Mouse (Mus musculus): Measurements from ENCODE around the gene Itpr3. TPM values are rescaled to one million over a fixed set of nuclear protein-coding genes. Genes with fewer than 3 reads are reported as not detected.

Gene Itpr3
- polyA plus RNA-seq, 1 experiment from 2014 or later = 0.73 TPM

DNA sequence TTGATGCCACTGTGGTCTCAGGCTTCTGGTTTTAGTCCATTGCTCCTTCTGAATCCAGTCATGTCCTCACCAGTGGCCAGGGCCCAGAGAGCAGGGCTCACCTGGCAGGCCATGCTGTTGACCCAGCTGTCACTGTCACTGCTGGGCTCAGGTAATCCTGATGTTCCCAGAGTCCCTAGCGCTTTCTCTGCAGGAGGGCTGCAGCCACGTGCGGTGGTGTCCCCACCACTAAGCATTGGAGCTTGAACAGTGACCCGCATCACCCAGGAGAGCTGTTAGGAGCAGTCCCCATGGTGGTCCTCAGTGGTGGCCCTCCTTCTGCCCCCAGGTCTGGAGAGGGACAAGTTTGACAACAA is 62.4 kb downstream of the Itpr3 start:
- Histone ChIP-seq H3K36me3 (ENCODE audit: control insufficient read depth, insufficient read depth) (no peaks in the 10 kb centered on the region), H3K27ac (ENCODE audit: low read length) (no peak overlapping the region), H3K4me3 (replicated peaks; ENCODE audit: low read length) (no peak overlapping the region), H3K4me1 (replicated peaks; ENCODE audit: control insufficient read depth, insufficient read depth, low read length) (peaks cover 17% of the 10 kb centered on the region), H3K9me3 (ENCODE audit: control insufficient read depth, low read length) (no peaks in the 10 kb centered on the region), H3K9ac (replicated peaks; ENCODE audit: low read depth, low read length) (no peak overlapping the region), H3K4me2 (ENCODE audit: low read length) (no peak overlapping the region), H3K27me3 (replicated peaks; ENCODE audit: control insufficient read depth, insufficient read depth, low read length) (no peaks in the 10 kb centered on the region)
- ATAC-seq = no peak
- 62% methylated on average over 4 of the region's 4 CpGs for WGBS

DNA sequence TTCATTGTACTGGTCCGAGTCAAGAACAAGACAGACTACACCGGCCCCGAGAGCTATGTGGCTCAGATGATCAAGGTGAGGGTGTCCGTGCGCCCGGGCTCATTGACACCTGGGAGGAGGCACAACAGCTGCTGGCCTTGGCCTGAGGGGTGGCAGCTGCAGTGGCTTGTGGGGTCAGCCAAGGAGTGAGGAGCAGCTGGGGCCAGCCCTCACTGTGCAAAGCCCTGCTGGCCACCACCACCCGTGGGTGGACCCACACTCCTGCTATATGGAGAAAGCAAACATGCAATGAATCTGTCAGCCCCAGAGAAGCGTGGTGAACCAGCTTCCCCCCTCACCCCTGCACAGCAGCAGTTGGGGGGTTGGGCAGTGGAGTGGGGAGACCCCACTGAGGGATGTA is 62.9 kb downstream of the Itpr3 start:
- Histone ChIP-seq H3K27ac (ENCODE audit: low read length) (0 out of 2 replicates have a peak overlapping the region, but pooled peaks have one; percentile 17), H3K4me1 (replicated peaks; ENCODE audit: control insufficient read depth, insufficient read depth, low read length) (peaks cover 17% of the 10 kb centered on the region), H3K27me3 (replicated peaks; ENCODE audit: control insufficient read depth, insufficient read depth, low read length) (no peaks in the 10 kb centered on the region), H3K36me3 (ENCODE audit: control insufficient read depth, insufficient read depth) (no peaks in the 10 kb centered on the region), H3K4me2 (ENCODE audit: low read length) (no peak overlapping the region), H3K9ac (replicated peaks; ENCODE audit: low read depth, low read length) (no peak overlapping the region), H3K9me3 (ENCODE audit: control insufficient read depth, low read length) (no peaks in the 10 kb centered on the region), H3K4me3 (replicated peaks; ENCODE audit: low read length) (no peak overlapping the region)
- peak; percentile 11; the same call in 1 of the 2 replicates for ATAC-seq
- WGBS = 62% methylated on average over 8 of the region's 8 CpGs

DNA sequence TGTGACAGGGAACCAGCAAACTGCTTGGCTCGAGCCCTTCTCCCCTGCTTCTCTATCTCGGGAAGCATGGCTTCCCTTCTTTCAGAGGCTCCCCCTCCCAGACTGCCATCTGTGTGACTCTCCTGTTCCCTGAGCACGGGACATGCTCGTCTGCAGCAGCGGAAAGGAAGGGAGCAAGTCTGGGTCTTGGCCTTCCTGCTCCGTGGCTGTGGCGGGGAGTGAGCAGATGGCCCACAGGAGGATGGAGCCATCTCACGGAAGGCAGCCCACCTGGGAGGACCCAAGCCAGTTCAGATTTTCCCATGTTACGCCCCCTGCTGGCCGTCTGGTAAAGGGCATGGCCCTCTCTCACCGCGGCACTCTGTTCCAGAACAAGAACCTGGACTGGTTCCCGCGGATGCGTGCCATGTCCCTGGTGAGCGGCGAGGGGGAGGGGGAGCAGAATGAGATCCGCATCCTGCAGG is 63.5 kb downstream of the Itpr3 start:
- 7% methylated on average over 18 of the region's 18 CpGs for WGBS
- ATAC-seq = peak; percentile 74
- H3K4me2 ChIP-seq (ENCODE audit: low read length) = peak overlapping the region; percentile 34

DNA sequence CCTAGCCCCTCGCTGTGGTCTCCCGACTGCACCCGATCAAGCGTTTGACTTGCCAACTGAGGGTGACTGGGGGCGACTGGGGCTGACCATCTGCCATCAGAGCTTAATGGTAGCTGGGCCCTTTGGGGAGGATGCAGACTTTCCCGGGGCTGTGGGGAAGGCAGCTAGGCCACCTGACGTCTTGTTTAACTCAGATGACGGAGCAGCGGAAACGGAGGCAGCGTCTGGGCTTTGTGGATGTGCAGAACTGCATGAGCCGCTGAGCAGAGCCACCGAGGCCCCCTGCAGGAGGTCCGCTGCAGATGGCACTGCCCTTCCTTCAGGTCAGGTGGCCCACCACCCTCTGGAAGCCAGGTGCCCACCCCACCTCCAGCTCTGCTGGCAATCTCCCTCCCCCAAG is 64.2 kb downstream of the Itpr3 start:
- no peaks in the 10 kb centered on the region for H3K9me3 ChIP-seq (ENCODE audit: control insufficient read depth, low read length)
- no peaks in the 10 kb centered on the region for H3K27me3 ChIP-seq (replicated peaks; ENCODE audit: control insufficient read depth, insufficient read depth, low read length)
- no peak overlapping the region for H3K27ac ChIP-seq (ENCODE audit: low read length)
- H3K9ac ChIP-seq (replicated peaks; ENCODE audit: low read depth, low read length) = peak overlapping the region; percentile 33; the same call in 1 of the 2 replicates
- H3K36me3 ChIP-seq (ENCODE audit: control insufficient read depth, insufficient read depth) = no peaks in the 10 kb centered on the region
- H3K4me3 ChIP-seq (replicated peaks; ENCODE audit: low read length) = no peak overlapping the region
- ATAC-seq = no peak
- H3K4me2 ChIP-seq (ENCODE audit: low read length) = no peak overlapping the region
- peaks cover 17% of the 10 kb centered on the region for H3K4me1 ChIP-seq (replicated peaks; ENCODE audit: control insufficient read depth, insufficient read depth, low read length)
- WGBS = 35% methylated on average over 14 of the region's 14 CpGs

More for the DNA sequence above, 63.5 kb downstream of the Itpr3 start:
- Histone ChIP-seq H3K4me3 (replicated peaks; ENCODE audit: low read length) (no peak overlapping the region), H3K9ac (replicated peaks; ENCODE audit: low read depth, low read length) (no peak overlapping the region; the same call in 1 of the 2 replicates), H3K4me1 (replicated peaks; ENCODE audit: control insufficient read depth, insufficient read depth, low read length) (peaks cover 17% of the 10 kb centered on the region), H3K27me3 (replicated peaks; ENCODE audit: control insufficient read depth, insufficient read depth, low read length) (no peaks in the 10 kb centered on the region), H3K27ac (ENCODE audit: low read length) (0 out of 2 replicates have a peak overlapping the region, but pooled peaks have one; percentile 51), H3K9me3 (ENCODE audit: control insufficient read depth, low read length) (no peaks in the 10 kb centered on the region), H3K36me3 (ENCODE audit: control insufficient read depth, insufficient read depth) (no peaks in the 10 kb centered on the region)

DNA sequence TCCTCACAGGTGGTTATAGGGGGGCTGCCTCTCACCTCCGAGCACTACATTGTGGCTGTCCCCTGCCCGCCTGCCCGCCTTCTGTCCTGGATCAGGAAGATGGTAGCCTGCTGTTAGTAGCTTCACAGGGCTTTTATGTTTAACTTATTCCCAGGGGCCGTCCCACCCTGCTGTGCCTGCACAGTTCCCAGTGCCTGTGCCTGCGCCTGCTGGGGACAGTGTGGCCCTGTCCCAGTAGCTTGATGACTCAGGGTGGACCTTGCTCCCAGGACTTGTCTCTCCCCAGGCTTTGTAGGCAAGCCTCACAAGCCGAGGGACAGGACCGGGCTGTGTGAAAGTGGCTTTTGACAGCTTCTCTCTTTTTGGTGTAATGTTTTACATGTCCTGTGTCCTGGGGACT is 64.7 kb downstream of the Itpr3 start:
- Histone ChIP-seq H3K9ac (replicated peaks; ENCODE audit: low read depth, low read length) (no peak overlapping the region), H3K4me2 (ENCODE audit: low read length) (no peak overlapping the region)

DNA sequence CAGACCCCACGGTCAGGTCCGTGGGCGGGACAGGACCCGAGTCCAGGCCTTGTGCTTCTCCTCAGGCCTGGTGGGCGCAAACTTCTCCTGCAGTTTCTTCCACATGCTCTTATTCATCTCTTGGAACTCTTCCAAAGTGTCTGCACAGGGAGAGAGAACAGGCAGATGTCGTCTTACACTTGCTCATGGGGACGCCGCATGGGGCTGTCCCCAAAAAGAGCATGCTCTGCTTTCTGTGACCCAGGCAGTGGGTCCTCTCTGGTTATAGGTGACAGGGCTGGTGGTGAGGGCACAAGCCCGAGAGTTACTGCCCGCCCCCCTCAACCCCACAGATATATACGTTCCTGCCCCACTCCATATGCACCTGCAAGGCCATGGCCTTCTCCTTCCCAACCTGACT is 65.6 kb downstream of the Itpr3 start:
- Histone ChIP-seq H3K27ac (ENCODE audit: low read length) (no peak overlapping the region), H3K27me3 (replicated peaks; ENCODE audit: control insufficient read depth, insufficient read depth, low read length) (no peaks in the 10 kb centered on the region), H3K4me3 (replicated peaks; ENCODE audit: low read length) (no peak overlapping the region), H3K4me1 (replicated peaks; ENCODE audit: control insufficient read depth, insufficient read depth, low read length) (peaks cover 17% of the 10 kb centered on the region), H3K4me2 (ENCODE audit: low read length) (no peak overlapping the region), H3K9ac (replicated peaks; ENCODE audit: low read depth, low read length) (no peak overlapping the region), H3K9me3 (ENCODE audit: control insufficient read depth, low read length) (no peaks in the 10 kb centered on the region), H3K36me3 (ENCODE audit: control insufficient read depth, insufficient read depth) (no peaks in the 10 kb centered on the region)
- WGBS = 79% methylated on average over 11 of the region's 11 CpGs
- no peak for ATAC-seq

More for the DNA sequence above, 64.7 kb downstream of the Itpr3 start:
- no peak overlapping the region for H3K27ac ChIP-seq (ENCODE audit: low read length)
- no peaks in the 10 kb centered on the region for H3K27me3 ChIP-seq (replicated peaks; ENCODE audit: control insufficient read depth, insufficient read depth, low read length)
- H3K4me3 ChIP-seq (replicated peaks; ENCODE audit: low read length) = no peak overlapping the region
- H3K4me1 ChIP-seq (replicated peaks; ENCODE audit: control insufficient read depth, insufficient read depth, low read length) = peaks cover 17% of the 10 kb centered on the region
- H3K9me3 ChIP-seq (ENCODE audit: control insufficient read depth, low read length) = no peaks in the 10 kb centered on the region
- WGBS = 71% methylated on average over 7 of the region's 7 CpGs
- ATAC-seq = no peak
- no peaks in the 10 kb centered on the region for H3K36me3 ChIP-seq (ENCODE audit: control insufficient read depth, insufficient read depth)

DNA sequence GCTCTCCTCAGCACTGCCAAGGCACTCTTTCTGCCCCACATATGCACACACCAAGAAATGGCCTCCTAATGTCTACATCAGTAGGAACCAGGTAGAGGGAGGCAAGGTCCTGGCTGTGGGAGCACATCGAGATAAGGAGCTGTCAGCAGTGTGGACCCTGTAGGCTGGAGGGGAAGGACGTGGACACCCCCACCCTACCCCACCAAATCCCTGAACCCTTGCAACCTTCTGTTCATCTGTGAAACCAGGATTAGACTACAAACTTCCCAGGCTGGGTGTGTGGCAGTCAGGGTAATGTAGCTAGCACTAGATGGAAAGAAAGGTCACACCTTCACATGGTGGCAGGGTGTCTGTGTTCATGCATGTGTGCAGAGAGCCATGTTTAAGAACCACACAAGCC is 66.0 kb downstream of the Itpr3 start:
- H3K9ac ChIP-seq (replicated peaks; ENCODE audit: low read depth, low read length) = no peak overlapping the region
- H3K9me3 ChIP-seq (ENCODE audit: control insufficient read depth, low read length) = no peaks in the 10 kb centered on the region
- H3K4me1 ChIP-seq (replicated peaks; ENCODE audit: control insufficient read depth, insufficient read depth, low read length) = peaks cover 17% of the 10 kb centered on the region
- H3K36me3 ChIP-seq (ENCODE audit: control insufficient read depth, insufficient read depth) = no peaks in the 10 kb centered on the region
- no peak overlapping the region for H3K4me3 ChIP-seq (replicated peaks; ENCODE audit: low read length)
- 96% methylated on average over 2 of the region's 2 CpGs for WGBS
- no peak for ATAC-seq
- no peaks in the 10 kb centered on the region for H3K27me3 ChIP-seq (replicated peaks; ENCODE audit: control insufficient read depth, insufficient read depth, low read length)
- H3K27ac ChIP-seq (ENCODE audit: low read length) = no peak overlapping the region
- no peak overlapping the region for H3K4me2 ChIP-seq (ENCODE audit: low read length)

DNA sequence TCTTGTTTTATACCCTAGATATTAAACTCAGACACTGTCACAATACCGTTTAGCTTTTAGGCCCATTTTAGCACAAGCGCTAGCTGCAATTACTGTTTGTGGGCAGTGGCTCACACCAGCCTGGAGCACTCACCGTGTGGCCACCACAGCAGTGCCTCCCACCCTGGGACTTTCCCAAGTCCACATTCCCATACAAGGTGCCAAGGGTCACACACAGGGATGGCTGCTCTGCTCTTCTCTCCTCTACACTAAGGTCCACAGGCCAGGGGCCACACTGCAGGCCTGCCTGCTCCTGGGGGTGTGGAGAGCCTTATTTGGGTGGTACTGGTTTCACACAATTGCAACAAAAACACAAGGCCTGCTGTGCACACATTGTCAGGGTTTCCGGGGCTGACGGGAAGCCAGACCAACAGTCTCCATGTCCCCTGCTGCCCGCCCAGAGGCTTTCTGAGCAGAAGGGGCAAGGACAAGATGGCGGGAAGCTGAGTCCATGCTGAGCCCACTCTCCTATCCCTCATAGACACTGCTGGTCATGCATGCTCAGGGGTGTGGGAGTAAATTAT is 66.8 kb downstream of the Itpr3 start:
- Histone ChIP-seq H3K9ac (replicated peaks; ENCODE audit: low read depth, low read length) (no peak overlapping the region), H3K4me3 (replicated peaks; ENCODE audit: low read length) (no peak overlapping the region), H3K36me3 (ENCODE audit: control insufficient read depth, insufficient read depth) (no peaks in the 10 kb centered on the region), H3K9me3 (ENCODE audit: control insufficient read depth, low read length) (no peaks in the 10 kb centered on the region), H3K27ac (ENCODE audit: low read length) (no peak overlapping the region), H3K4me2 (ENCODE audit: low read length) (no peak overlapping the region), H3K27me3 (replicated peaks; ENCODE audit: control insufficient read depth, insufficient read depth, low read length) (no peaks in the 10 kb centered on the region), H3K4me1 (replicated peaks; ENCODE audit: control insufficient read depth, insufficient read depth, low read length) (peaks cover 18% of the 10 kb centered on the region)
- ATAC-seq = no peak
- WGBS = 87% methylated on average over 7 of the region's 7 CpGs

DNA sequence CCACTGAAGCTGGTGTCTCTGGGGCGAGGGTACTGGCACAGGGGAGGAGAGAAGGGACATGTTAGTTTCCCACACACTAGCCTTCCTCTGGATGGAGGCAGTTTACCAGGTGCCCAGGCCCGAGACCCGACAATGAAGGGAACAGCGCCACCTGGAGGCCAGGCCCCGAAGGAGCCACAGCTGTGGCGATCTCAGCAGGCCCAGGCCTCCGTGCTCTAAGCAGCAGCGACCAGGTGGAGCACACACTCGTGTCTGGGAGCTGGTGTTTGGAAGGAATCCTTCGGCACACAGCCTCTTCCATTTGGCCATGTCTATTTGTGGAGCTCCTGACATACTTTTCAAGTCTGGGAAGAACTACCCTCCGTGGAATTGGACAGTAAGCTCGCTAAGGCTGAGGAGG is 68.1 kb downstream of the Itpr3 start:
- 33% methylated on average over 12 of the region's 12 CpGs for WGBS
- Histone ChIP-seq H3K27me3 (replicated peaks; ENCODE audit: control insufficient read depth, insufficient read depth, low read length) (no peaks in the 10 kb centered on the region), H3K4me3 (replicated peaks; ENCODE audit: low read length) (no peak overlapping the region), H3K27ac (ENCODE audit: low read length) (no peak overlapping the region), H3K9me3 (ENCODE audit: control insufficient read depth, low read length) (no peaks in the 10 kb centered on the region), H3K4me1 (replicated peaks; ENCODE audit: control insufficient read depth, insufficient read depth, low read length) (peaks cover 26% of the 10 kb centered on the region), H3K9ac (replicated peaks; ENCODE audit: low read depth, low read length) (no peak overlapping the region), H3K36me3 (ENCODE audit: control insufficient read depth, insufficient read depth) (no peaks in the 10 kb centered on the region), H3K4me2 (ENCODE audit: low read length) (no peak overlapping the region)
- no peak for ATAC-seq

All from forebrain, embryonic 16.5 days (tissue).